Mouse (Mus musculus) forebrain, embryonic 14.5 days (tissue): Measurements from ENCODE around the gene Tmprss5. TPM values are rescaled to one million over a fixed set of nuclear protein-coding genes. Genes with fewer than 3 reads are reported as not detected.

Experiments used
- ATAC-seq: fragments of 200-750 bp; cut with Nextera tagmentation; 2 replicates; pipeline ENCODE4 v1.8.0; 2017; ENCODE audit warnings: mild to moderate bottlenecking, moderate library complexity
- DNase-seq: peaks from one replicate; pipeline ENCODE4 v3.0.0-alpha.2; 2015; ENCODE audit warnings: low spot score
- H3K27ac ChIP-seq: fragments of 300-500 bp; sonication (generic); 2 replicates; pipeline ENCODE4 v1.5.1; 2014; ENCODE audit warnings: low read depth, mild to moderate bottlenecking, control low read depth, low read length, moderate library complexity
- H3K27me3 ChIP-seq: fragments of 300-500 bp; sonication (generic); replicated peaks from 2 replicates; pipeline ENCODE4 v1.6.1; 2014; ENCODE audit warnings: low read length, control low read depth, mixed read lengths; ENCODE audit not compliant: control insufficient read depth, insufficient read depth
- H3K36me3 ChIP-seq: fragments of 300-500 bp; sonication (generic); 2 replicates; pipeline ENCODE4 v1.6.1; 2014; ENCODE audit warnings: low read length, control low read depth; ENCODE audit not compliant: control insufficient read depth, insufficient read depth
- H3K4me1 ChIP-seq: fragments of 300-500 bp; sonication (generic); 2 replicates; pipeline ENCODE4 v1.6.1; 2014; ENCODE audit warnings: antibody characterized with exemption, low read length, control low read depth; ENCODE audit not compliant: control insufficient read depth, insufficient read depth
- H3K4me2 ChIP-seq: fragments of 300-500 bp; sonication (generic); 2 replicates; pipeline ENCODE4 v1.6.1; 2014; ENCODE audit warnings: mild to moderate bottlenecking, control low read depth, low read length
- H3K4me3 ChIP-seq: fragments of 300-500 bp; sonication (generic); 2 replicates; pipeline ENCODE4 v1.5.1; 2014; ENCODE audit warnings: low read depth, low read length, control low read depth
- H3K9ac ChIP-seq: fragments of 300-500 bp; sonication (generic); 2 replicates; pipeline ENCODE4 v1.6.1; 2014; ENCODE audit warnings: mild to moderate bottlenecking, low read length, control low read depth, moderate library complexity
- H3K9me3 ChIP-seq: fragments of 300-500 bp; sonication (generic); replicated peaks from 2 replicates; pipeline ENCODE4 v1.6.1; 2016; ENCODE audit warnings: low read length, control low read depth, mixed read lengths; ENCODE audit not compliant: control insufficient read depth
- WGBS: fragments of 180-500 bp; shearing (Covaris S2); extraction: QIAGEN DNeasy Blood & Tissue Kit; methylation state at CpG from one replicate; pipeline ENCODE4 v1.1.7; 2014; 5-methylcytosine and 5-hydroxymethylcytosine counted together
- polyA plus RNA-seq: library from polyadenylated mRNA; unstranded; fragments of >200 nt; fragmentation: Nextera tagmentation; extraction: Ambion mirVana; gene quantifications from 2 replicates; pipeline ENCODE4 v1.2.1, GENCODE M21; 2014

Tmprss5 gene
- polyA plus RNA-seq = 0.66 and 1.3 TPM in 2 replicates

DNA sequence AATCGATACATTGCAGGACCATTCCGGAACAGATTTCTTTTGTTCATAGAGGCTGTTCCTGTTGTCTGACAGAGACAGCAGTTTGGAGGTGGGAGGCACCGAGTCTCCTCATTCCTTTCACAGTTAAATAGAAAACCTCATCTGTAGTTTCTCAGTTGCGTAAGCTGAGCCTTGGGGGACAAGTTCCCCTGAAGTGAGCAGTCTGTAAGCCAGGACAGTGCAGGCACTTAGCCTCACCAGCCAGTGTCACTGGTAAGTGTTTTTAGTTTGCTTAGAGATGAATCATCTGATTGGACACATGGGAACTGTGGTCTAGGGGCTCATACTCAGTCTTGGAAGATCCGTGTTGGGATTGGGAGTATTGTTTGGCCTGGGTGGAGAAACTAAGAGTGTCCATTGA lies at the start of gene Tmprss5:
TSS of gene Tmprss5 (plus strand) at position 154 of the 400 bp plus-strand sequence.
- no peaks in the 10 kb centered on the region for H3K27me3 ChIP-seq
- H3K9ac ChIP-seq = no peak within 1 kb of the TSS
- H3K4me1 ChIP-seq = no peaks in the 10 kb centered on the region
- no peak within 1 kb of the TSS for H3K4me3 ChIP-seq
- DNase-seq (no peak), ATAC-seq (no peak)
- WGBS = 58% methylated on average over 5 of the region's 5 CpGs
- no peak within 1 kb of the TSS for H3K4me2 ChIP-seq
- H3K36me3 ChIP-seq = peaks cover 36% of the 10 kb centered on the region
- H3K27ac ChIP-seq = no peak within 1 kb of the TSS
- no peaks in the 10 kb centered on the region for H3K9me3 ChIP-seq

DNA sequence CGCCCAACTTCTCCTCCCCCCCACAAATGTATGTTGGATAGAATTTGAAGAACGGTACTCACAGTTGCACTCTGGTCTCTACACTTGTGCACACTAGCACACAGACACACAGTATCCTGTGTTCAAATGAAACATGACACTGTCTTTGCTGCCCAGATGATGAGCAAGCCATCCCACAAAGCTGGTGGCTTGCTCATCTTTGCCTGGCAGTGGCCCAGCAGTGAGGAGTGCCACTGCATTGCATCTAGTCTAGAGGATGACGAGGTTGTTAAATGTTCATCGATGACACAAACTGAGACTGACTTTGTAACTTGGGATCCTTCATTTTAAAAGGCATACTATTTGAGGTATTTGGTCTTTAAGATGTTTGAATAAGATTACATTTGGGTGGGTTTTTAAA lies 46.3 kb upstream of the Tmprss5 start:
- H3K4me1 ChIP-seq = no peaks in the 10 kb centered on the region
- DNase-seq (no peak), ATAC-seq (no peak)
- H3K9me3 ChIP-seq = no peaks in the 10 kb centered on the region
- no peaks in the 10 kb centered on the region for H3K27me3 ChIP-seq
- 95% methylated on average over 4 of the region's 4 CpGs for WGBS
- no peak overlapping the region for H3K4me3 ChIP-seq
- peaks cover 81% of the 10 kb centered on the region for H3K36me3 ChIP-seq
- no peak overlapping the region for H3K27ac ChIP-seq
- H3K9ac ChIP-seq = no peak overlapping the region
- no peak overlapping the region for H3K4me2 ChIP-seq

DNA sequence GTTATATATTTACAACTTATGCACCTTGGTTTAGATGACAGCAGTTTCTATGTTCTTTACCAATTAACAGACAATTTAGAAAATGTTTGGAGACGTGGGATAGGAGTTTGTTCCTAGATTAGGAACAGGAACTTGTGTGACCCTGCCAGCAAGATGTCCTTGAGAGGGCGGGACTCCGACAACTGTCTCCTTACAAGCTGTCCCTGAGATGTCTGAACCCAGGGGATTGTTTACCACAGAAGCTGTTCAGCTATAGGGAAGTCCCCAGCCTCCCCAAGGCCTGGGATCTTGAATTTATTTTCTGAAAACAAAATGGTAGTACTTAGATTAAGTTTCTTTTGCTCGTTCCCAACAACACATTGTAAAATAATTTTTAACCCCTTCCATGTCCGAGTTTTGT lies 30.2 kb upstream of the Tmprss5 start:
- no peak overlapping the region for H3K4me3 ChIP-seq
- no peak overlapping the region for H3K27ac ChIP-seq
- H3K4me1 ChIP-seq = no peaks in the 10 kb centered on the region
- H3K36me3 ChIP-seq = no peaks in the 10 kb centered on the region
- no peaks in the 10 kb centered on the region for H3K27me3 ChIP-seq
- no peak for ATAC-seq
- no peaks in the 10 kb centered on the region for H3K9me3 ChIP-seq
- 78% methylated on average over 5 of the region's 5 CpGs for WGBS
- no peak overlapping the region for H3K9ac ChIP-seq
- no peak for DNase-seq
- no peak overlapping the region for H3K4me2 ChIP-seq

DNA sequence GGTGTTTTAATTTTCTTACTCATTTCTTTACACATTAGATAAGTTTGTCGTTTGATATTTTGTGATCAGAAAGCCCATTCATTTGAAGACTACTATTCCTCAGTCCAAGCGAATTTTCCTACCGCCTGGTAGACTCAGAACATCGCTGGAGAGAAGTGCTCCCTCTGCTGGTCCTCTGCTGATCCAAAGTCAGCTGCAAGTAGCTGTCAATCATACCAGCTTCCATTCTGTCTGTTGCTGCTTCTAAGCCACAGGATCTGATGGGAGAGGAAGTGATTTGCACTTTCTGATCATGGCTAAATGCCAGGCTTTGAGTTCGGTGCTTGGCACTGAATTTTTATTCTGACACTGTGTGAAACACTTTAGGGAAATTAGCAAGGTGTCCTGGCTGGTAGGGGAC lies 29.7 kb upstream of the Tmprss5 start:
- H3K27me3 ChIP-seq = no peaks in the 10 kb centered on the region
- DNase-seq = peak; percentile 83
- 12% methylated on average over 5 of the region's 5 CpGs for WGBS
- H3K4me3 ChIP-seq = no peak overlapping the region
- H3K4me1 ChIP-seq = no peaks in the 10 kb centered on the region
- H3K36me3 ChIP-seq = no peaks in the 10 kb centered on the region
- ATAC-seq = no peak
- H3K27ac ChIP-seq = no peak overlapping the region
- H3K9me3 ChIP-seq = no peaks in the 10 kb centered on the region
- no peak overlapping the region for H3K9ac ChIP-seq
- no peak overlapping the region for H3K4me2 ChIP-seq

DNA sequence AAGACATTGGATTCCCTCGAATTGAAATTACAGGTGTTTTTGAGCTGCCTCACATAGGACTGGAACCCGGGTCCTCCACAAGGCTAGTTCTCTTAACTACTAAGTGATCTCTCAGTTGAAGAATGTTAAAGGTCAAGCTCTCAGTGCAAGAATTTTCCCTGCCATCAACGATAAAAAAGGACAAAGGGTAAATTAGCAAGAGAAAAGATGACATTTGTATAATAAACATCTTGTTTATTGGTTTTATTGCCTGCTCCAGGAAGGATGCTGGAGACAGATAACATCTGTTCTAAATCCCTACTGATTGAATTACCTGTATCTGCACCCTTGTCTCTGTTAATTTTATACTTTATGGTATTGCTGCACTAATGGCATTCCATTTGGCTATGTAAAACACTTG lies 27.0 kb upstream of the Tmprss5 start:
- Histone ChIP-seq H3K36me3 (peaks cover 9% of the 10 kb centered on the region), H3K4me3 (no peak overlapping the region), H3K4me2 (no peak overlapping the region), H3K4me1 (0 out of 2 replicates have a peak, but pooled peaks cover 2% of the 10 kb centered on the region), H3K9me3 (no peaks in the 10 kb centered on the region), H3K9ac (no peak overlapping the region), H3K27ac (no peak overlapping the region), H3K27me3 (no peaks in the 10 kb centered on the region)
- ATAC-seq (no peak), DNase-seq (no peak)
- WGBS = 88% methylated on average over 3 of the region's 3 CpGs

DNA sequence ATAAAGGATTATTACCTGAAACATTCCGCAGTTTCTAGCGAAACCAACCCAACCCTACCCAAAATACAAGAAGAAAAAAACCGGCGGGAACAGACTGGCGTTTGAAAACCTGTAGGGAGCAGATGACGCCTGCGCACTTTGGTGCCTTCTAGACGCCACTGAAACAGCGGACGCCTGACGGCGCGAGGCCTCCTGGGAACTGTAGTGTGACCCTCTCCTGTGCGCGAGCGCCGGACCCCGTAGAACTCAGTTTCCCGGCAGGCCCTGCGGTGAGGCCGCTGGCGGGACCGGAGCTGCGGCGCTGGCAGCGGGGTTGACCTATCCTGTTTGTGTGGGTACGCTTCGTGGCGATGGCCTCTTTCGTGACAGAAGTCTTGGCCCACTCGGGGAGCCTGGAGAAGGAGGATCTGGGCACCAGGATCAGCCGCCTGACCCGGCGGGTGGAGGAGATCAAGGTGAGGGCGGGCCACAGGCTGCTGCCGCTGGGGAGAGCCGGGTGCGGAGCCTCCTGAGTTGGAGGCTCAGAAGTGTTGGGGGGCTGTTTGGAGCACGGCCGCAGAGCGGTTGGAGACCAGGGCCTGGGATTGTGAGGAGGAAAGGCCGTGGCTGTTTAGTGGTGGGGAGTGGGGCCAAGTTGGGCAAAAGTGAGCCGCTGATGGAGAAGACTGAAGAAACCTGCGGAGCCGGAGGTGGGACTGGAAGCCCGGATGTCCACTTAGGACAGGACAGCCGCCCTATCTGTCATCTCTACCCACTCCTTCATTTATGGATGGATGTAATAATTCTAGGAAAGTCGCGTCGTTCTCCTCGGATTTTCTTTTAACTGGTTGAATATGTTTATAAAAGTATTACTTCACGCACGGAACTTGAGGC lies 25.5 kb upstream of the Tmprss5 start, which contains the start of gene Zw10:
TSS of gene Zw10 (plus strand) at position 281 of the 873 bp plus-strand sequence.
- DNase-seq (peak; percentile 99), ATAC-seq (peak; percentile 99)
- peak within 1 kb of the TSS; percentile 85 for H3K9ac ChIP-seq
- peak within 1 kb of the TSS; percentile 68 for H3K4me2 ChIP-seq
- peak within 1 kb of the TSS; percentile 52; the same call in 1 of the 2 replicates for H3K27ac ChIP-seq
- H3K36me3 ChIP-seq = peaks cover 14% of the 10 kb centered on the region
- no peaks in the 10 kb centered on the region for H3K9me3 ChIP-seq
- H3K4me1 ChIP-seq = 0 out of 2 replicates have a peak, but pooled peaks cover 2% of the 10 kb centered on the region
- WGBS = under 1% methylated on average over 53 of the region's 53 CpGs
- H3K4me3 ChIP-seq = peak within 1 kb of the TSS; percentile 84
- H3K27me3 ChIP-seq = no peaks in the 10 kb centered on the region

DNA sequence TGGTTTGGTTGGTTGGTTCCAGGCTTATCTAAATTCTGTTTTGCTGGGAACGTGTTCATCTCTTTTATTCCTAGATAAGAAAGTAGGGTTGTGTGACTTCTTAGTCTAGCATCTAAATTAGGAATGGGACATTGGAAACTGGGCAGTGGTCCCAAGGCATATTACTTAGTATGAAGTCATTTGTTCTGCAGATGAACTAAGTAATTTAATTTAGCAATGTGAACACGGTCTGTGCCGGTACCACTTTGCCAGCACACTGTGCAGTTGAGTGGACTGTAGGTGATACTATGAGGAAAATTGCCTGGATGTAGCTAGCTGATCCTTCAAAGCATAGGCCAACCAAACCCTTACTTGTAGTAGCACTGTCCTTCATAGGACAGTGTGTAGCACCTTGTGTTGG lies 4.2 kb upstream of the Tmprss5 start:
- 98% methylated on average over 3 of the region's 3 CpGs for WGBS
- Histone ChIP-seq H3K9me3 (no peaks in the 10 kb centered on the region), H3K27me3 (no peaks in the 10 kb centered on the region), H3K4me1 (no peaks in the 10 kb centered on the region), H3K9ac (no peak overlapping the region), H3K4me3 (no peak overlapping the region), H3K4me2 (no peak overlapping the region), H3K36me3 (peaks cover 67% of the 10 kb centered on the region), H3K27ac (no peak overlapping the region)
- no peak for ATAC-seq
- no peak for DNase-seq

DNA sequence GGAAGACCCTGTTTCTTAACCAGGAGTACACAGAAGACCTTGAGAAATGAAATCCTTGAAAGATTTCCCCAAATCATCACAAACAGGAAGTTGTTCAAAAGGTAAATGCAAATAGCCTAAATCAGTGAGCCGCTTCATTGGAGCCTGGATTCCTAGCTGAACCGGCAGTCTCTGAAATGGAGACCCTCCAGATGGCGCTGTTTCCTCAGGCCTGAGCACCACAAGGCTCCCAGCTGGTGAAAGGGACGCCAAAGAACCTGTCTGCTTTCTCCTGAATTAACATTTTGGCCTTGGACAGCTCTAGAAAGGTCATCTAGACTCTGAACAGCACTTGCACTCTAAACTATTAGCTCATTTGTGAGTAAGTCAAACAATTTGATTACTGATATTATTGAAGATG lies 501 bp downstream of the Tmprss5 start:
- H3K4me1 ChIP-seq = no peaks in the 10 kb centered on the region
- no peak overlapping the region for H3K4me2 ChIP-seq
- no peak overlapping the region for H3K4me3 ChIP-seq
- peak; percentile 52; the same call in 1 of the 2 replicates for ATAC-seq
- no peak overlapping the region for H3K27ac ChIP-seq
- no peaks in the 10 kb centered on the region for H3K9me3 ChIP-seq
- no peaks in the 10 kb centered on the region for H3K27me3 ChIP-seq
- peak; percentile 90 for DNase-seq
- H3K9ac ChIP-seq = no peak overlapping the region
- WGBS = 6% methylated on average over 4 of the region's 4 CpGs
- H3K36me3 ChIP-seq = peaks cover 36% of the 10 kb centered on the region

DNA sequence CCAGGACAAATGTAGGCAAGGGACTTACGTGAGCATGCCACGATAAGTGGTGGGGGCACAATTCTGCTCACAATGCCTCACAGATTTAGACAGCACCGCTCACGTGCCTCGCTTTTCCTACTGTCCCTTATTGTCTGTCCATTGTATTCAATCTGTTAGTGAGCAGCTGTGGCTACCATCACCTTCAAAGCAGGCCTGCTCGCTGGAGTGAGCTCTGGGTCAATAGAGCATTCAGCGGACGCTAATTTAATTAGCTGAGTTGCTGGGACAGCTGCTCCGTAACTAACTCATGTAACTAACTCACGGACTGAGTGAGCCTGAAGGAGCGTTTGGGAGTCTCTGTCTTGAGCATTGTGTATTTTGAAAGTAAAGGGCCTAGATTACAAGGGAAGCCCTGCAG lies 6.3 kb downstream of the Tmprss5 start:
- no peak overlapping the region for H3K9ac ChIP-seq
- 7% methylated on average over 11 of the region's 11 CpGs for WGBS
- H3K27ac ChIP-seq = no peak overlapping the region
- ATAC-seq (no peak), DNase-seq (peak; percentile 32)
- no peak overlapping the region for H3K4me3 ChIP-seq
- H3K4me1 ChIP-seq = peaks cover 7% of the 10 kb centered on the region; the same call in 1 of the 2 replicates
- no peaks in the 10 kb centered on the region for H3K9me3 ChIP-seq
- H3K36me3 ChIP-seq = 0 out of 2 replicates have a peak, but pooled peaks cover 2% of the 10 kb centered on the region
- H3K27me3 ChIP-seq = no peaks in the 10 kb centered on the region
- no peak overlapping the region for H3K4me2 ChIP-seq
